Mouse (Mus musculus) lung, postnatal 0 days (tissue): ENCODE measurements around the gene Rcor1.

ENCODE experiments used
- CTCF ChIP-seq: IDR thresholded peaks from 2 replicates; pipeline ENCODE4 v1.5.1; 2016; ENCODE audit warnings: antibody characterized with exemption, mild to moderate bottlenecking
- EP300 ChIP-seq: IDR thresholded peaks from 2 replicates; pipeline ENCODE4 v1.6.1; 2016; ENCODE audit warnings: antibody characterized with exemption, mild to moderate bottlenecking, control low read depth

DNA sequence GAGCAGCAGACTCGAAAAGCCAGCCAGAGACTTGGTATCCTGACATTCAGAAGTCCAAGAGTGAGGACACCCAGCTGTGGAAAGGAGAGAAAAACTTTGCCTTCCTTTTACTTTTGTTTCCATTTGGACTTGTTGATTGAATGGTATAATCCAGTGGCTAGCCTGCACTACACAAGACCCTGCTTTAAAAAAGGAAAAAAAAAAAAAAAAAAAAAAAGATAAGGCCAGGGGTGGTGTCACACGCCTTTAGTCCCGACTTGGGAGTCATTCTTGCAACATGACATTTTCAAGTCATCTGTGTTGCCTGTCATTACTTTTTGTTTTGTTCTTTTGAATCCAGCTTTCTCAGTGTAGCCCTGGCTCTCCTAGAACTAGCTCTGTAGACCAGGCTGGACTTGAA, 17.6 kb upstream of the Rcor1 start:
- TF ChIP-seq CTCF: no peak
- TF ChIP-seq EP300: no peak
